Mouse (Mus musculus) lung, embryonic 15.5 days (tissue): Measurements from ENCODE around the gene Ctsr. TPM values are rescaled to one million over a fixed set of nuclear protein-coding genes. Genes with fewer than 3 reads are reported as not detected.
"Not testable (repeated sequence)": the region's sequence is repeated elsewhere in the genome, so short reads cannot be mapped to it uniquely, and the experiment has no call there.

Source experiments
- ATAC-seq: fragments of 200-750 bp; cut with Nextera tagmentation; 2 replicates; pipeline ENCODE4 v1.8.0; 2017; ENCODE audit warnings: moderate number of reproducible peaks, borderline replicate concordance; ENCODE audit not compliant: low FRiP score, low TSS enrichment; ENCODE audit errors: extremely low read depth
- H3K27ac ChIP-seq: fragments of 300-500 bp; sonication (generic); 2 replicates; pipeline ENCODE4 v1.5.1; 2015; ENCODE audit warnings: moderate library complexity, mild to moderate bottlenecking, inconsistent platforms
- H3K27me3 ChIP-seq: fragments of 300-500 bp; sonication (generic); 2 replicates; pipeline ENCODE4 v1.6.1; 2015; ENCODE audit warnings: inconsistent platforms
- H3K36me3 ChIP-seq: fragments of 300-500 bp; sonication (generic); 2 replicates; pipeline ENCODE4 v1.6.1; 2015; ENCODE audit warnings: inconsistent platforms
- H3K4me1 ChIP-seq: fragments of 300-500 bp; sonication (generic); 2 replicates; pipeline ENCODE4 v1.6.1; 2015; ENCODE audit warnings: inconsistent platforms
- H3K4me2 ChIP-seq: fragments of 300-500 bp; sonication (generic); 2 replicates; pipeline ENCODE4 v1.6.1; 2015; ENCODE audit warnings: inconsistent platforms, mild to moderate bottlenecking, moderate library complexity
- H3K4me3 ChIP-seq: fragments of 300-500 bp; sonication (generic); 2 replicates; pipeline ENCODE4 v1.5.1; 2015; ENCODE audit warnings: mild to moderate bottlenecking, inconsistent platforms
- H3K9ac ChIP-seq: fragments of 300-500 bp; sonication (generic); 2 replicates; pipeline ENCODE4 v1.6.1; 2015; ENCODE audit warnings: inconsistent platforms
- H3K9me3 ChIP-seq: fragments of 300-500 bp; sonication (generic); 2 replicates; pipeline ENCODE4 v1.6.1; 2016; ENCODE audit warnings: inconsistent platforms
- WGBS: fragments of 180-500 bp; shearing (Covaris S2); methylation state at CpG from one replicate; pipeline ENCODE4 v1.1.7; 2015; 5-methylcytosine and 5-hydroxymethylcytosine counted together
- polyA plus RNA-seq: library from polyadenylated mRNA; unstranded; fragments of >200 nt; fragmentation: Nextera tagmentation; extraction: Ambion mirVana; gene quantifications from 2 replicates; pipeline ENCODE4 v1.2.1, GENCODE M21; 2015

Ctsr gene
- not detected in 2 replicates for polyA plus RNA-seq

DNA sequence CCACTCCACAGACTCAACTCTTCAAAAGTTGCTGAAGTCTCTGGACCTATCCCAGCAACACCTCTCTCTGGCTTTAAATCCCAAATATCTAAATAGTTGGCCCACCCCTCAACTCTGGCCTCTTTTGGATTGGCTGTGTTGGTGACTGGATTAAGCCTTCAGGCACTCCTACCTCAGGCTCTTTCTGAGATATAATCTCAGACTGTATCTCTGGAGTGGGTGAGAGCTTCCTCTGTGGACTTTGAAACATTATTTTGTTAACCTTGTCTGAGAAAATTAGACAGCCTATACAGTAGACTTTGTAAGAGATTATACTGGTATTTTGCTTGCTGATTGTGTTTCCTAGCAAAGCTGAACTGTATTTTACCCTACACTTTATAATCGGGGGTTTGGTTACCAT, at the start of gene Ctsr:
Gene Ctsr, minus strand, starts transcription at position 101 of the 400 bp plus-strand sequence.
- Histone ChIP-seq H3K9me3 (no peaks in the 10 kb centered on the region), H3K4me2 (no peak within 1 kb of the TSS), H3K4me1 (no peaks in the 10 kb centered on the region), H3K27me3 (no peaks in the 10 kb centered on the region), H3K36me3 (no peaks in the 10 kb centered on the region), H3K27ac (no peak within 1 kb of the TSS), H3K4me3 (no peak within 1 kb of the TSS), H3K9ac (no peak within 1 kb of the TSS)
- 74% methylated on average over 1 of the region's 1 CpGs for WGBS
- ATAC-seq, result no peak

DNA sequence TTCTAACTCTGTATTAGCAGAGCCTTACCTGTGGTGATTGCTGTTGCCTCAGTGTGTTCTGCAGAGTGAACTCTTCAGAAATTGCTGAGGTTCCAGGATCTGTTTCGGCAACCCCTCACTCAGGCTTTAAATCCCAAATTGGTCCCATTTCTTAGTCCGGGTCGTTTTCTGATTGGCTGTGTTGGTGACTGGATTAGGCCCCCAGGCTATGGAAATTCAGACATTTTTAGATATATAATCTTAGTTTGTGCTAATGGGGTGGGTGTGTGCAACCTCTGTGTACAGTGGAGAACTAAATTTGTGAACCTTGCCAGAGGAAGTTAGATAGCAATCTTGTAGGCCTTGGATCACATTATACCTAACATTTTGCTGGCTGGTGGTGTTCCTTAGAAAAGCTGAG, 39.3 kb upstream of the Ctsr start, which contains the start of gene Cts6:
Gene Cts6, minus strand, starts transcription at position 101 of the 400 bp plus-strand sequence.
- no peak within 1 kb of the TSS for H3K27ac ChIP-seq
- H3K4me2 ChIP-seq, result no peak within 1 kb of the TSS
- WGBS, result 83% methylated on average over 3 of the region's 3 CpGs
- no peak within 1 kb of the TSS for H3K4me3 ChIP-seq
- no peak within 1 kb of the TSS for H3K9ac ChIP-seq
- H3K27me3 ChIP-seq, result no peaks in the 10 kb centered on the region
- no peaks in the 10 kb centered on the region for H3K36me3 ChIP-seq
- H3K9me3 ChIP-seq, result no peaks in the 10 kb centered on the region; the same call in 1 of the 2 replicates
- no peak for ATAC-seq
- no peaks in the 10 kb centered on the region for H3K4me1 ChIP-seq

DNA sequence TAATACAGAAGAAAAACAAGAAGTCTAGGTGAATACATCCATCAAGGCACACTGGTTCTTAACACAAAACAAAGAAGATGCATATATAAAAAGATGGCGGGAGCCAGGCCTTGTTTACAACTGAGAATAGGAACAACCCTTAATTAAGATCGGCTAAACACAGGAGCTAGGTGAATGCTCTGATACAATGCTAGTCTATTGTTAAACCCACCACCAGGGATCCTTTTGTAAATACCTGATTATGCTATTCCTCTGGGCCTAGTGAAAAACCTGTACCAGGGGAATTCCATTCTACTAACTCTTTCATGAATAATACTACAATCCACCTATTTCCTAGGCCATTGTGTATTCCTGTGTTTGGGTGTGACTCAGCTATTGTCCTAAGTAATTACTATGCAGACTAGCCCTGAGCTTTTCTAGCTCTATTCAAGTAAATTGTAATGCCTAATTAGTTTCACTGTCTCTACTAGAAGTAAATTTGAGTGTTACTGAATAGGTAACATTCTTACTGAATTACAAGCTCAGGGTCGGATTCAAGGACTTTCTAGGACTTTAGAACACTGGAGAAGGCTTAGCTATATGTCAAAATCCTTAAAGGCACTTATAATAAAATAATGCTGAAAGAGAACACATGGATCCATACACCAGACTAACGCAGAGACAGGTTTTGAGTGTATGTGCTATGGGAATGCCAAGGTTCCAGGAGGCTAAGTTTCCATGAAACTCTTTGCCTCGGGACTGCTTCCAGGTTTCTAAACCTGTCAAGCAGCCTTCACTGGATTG, 21.3 kb upstream of the Ctsr start:
- H3K36me3 ChIP-seq, H3K27me3 ChIP-seq, H3K4me1 ChIP-seq, H3K4me3 ChIP-seq, H3K4me2 ChIP-seq, H3K9me3 ChIP-seq, H3K9ac ChIP-seq, H3K27ac ChIP-seq, ATAC-seq: not testable (repeated sequence)
- WGBS, result 74% methylated on average over 5 of the region's 5 CpGs

DNA sequence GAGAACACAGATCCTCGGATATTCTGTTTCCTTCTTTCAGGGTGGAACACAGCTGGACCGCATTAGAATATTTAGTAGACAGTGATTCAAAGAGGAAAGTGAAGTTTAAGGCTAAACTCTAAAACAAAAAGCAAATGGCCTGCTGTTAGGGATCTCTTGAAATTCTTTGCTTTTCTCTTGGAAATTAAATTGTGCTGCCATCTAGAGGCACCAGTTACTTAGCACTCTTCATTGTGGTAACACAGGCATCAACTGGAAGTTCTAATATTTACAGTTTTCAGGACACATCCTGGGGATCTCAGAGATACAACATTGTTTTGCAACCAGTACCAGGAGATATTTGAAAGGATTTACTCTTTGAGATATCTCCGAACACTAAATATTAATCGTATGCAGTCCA, 566 bp upstream of the Ctsr start:
- no peak overlapping the region for H3K9ac ChIP-seq
- H3K4me3 ChIP-seq, result no peak overlapping the region
- H3K4me1 ChIP-seq, result no peaks in the 10 kb centered on the region
- 0 out of 2 replicates have a peak, but pooled peaks cover under 1% of the 10 kb centered on the region for H3K9me3 ChIP-seq
- no peak overlapping the region for H3K4me2 ChIP-seq
- H3K36me3 ChIP-seq, result no peaks in the 10 kb centered on the region
- ATAC-seq, result no peak
- no peaks in the 10 kb centered on the region for H3K27me3 ChIP-seq
- H3K27ac ChIP-seq, result no peak overlapping the region
- 77% methylated on average over 4 of the region's 4 CpGs for WGBS

Other genes with a start within 250 kb of the Ctsr start
- gene Gm49393, start 228.7 kb downstream of the Ctsr start, polyA plus RNA-seq, result not detected in 2 replicates
- 3.9 and 4.2 TPM in 2 replicates for gene Gm49391, start 227.7 kb downstream of the Ctsr start, polyA plus RNA-seq
- gene Ctla2a, start 227.6 kb downstream of the Ctsr start, polyA plus RNA-seq, result 81.0 and 85.0 TPM in 2 replicates
- gene Tpbpa, start 222.3 kb downstream of the Ctsr start, polyA plus RNA-seq, result not detected in 2 replicates
- not detected in 2 replicates for gene Ctsj, start 158.3 kb downstream of the Ctsr start, polyA plus RNA-seq
- gene Ctsq, start 123.6 kb downstream of the Ctsr start, polyA plus RNA-seq, result not detected in 2 replicates
- gene Cts6, start 39.2 kb upstream of the Ctsr start, polyA plus RNA-seq, result not detected in 2 replicates
- gene Cts8, start 91.1 kb upstream of the Ctsr start, polyA plus RNA-seq, result not detected in 2 replicates
- not detected in 2 replicates for gene Gm49398, start 124.6 kb upstream of the Ctsr start, polyA plus RNA-seq
- not detected in 2 replicates for gene Cts7, start 193.9 kb upstream of the Ctsr start, polyA plus RNA-seq